Mouse (Mus musculus) stomach, postnatal 0 days (tissue): ENCODE results near the gene 2010003K11Rik. TPM values are rescaled to one million over a fixed set of nuclear protein-coding genes. Genes with fewer than 3 reads are reported as not detected.
"Not testable (repeated sequence)": the region's sequence is repeated elsewhere in the genome, so short reads cannot be mapped to it uniquely, and the experiment has no call there.

Experiments used
- ATAC-seq: fragments of 200-750 bp; cut with Nextera tagmentation; 2 replicates; pipeline ENCODE4 v1.8.0; 2017; ENCODE audit not compliant: low FRiP score, low TSS enrichment
- DNase-seq: peaks from one replicate; pipeline ENCODE4 v3.0.0-alpha.2; 2016; ENCODE audit warnings: low spot score
- H3K27ac ChIP-seq: fragments of 300-500 bp; sonication (generic); replicated peaks from 2 replicates; pipeline ENCODE4 v1.5.1; 2014; ENCODE audit warnings: mild to moderate bottlenecking, control low read depth
- H3K27me3 ChIP-seq: fragments of 300-500 bp; sonication (generic); 2 replicates; pipeline ENCODE4 v1.6.1; 2014; ENCODE audit warnings: low read length; ENCODE audit not compliant: control insufficient read depth, insufficient read depth
- H3K36me3 ChIP-seq: fragments of 300-500 bp; sonication (generic); 2 replicates; pipeline ENCODE4 v1.6.1; 2014; ENCODE audit warnings: low read length, mixed read lengths; ENCODE audit not compliant: control insufficient read depth, insufficient read depth
- H3K4me1 ChIP-seq: fragments of 300-500 bp; sonication (generic); replicated peaks from 2 replicates; pipeline ENCODE4 v1.6.1; 2014; ENCODE audit warnings: antibody characterized with exemption; ENCODE audit not compliant: control insufficient read depth, insufficient read depth
- H3K4me2 ChIP-seq: fragments of 300-500 bp; sonication (generic); replicated peaks from 2 replicates; pipeline ENCODE4 v1.6.1; 2014; ENCODE audit warnings: low read depth, mild to moderate bottlenecking, control low read depth, moderate library complexity
- H3K4me3 ChIP-seq: fragments of 300-500 bp; sonication (generic); 2 replicates; pipeline ENCODE4 v1.5.1; 2014; ENCODE audit warnings: low read depth, low read length, control low read depth
- H3K9ac ChIP-seq: fragments of 300-500 bp; sonication (generic); 2 replicates; pipeline ENCODE4 v1.6.1; 2014; ENCODE audit warnings: mild to moderate bottlenecking, low read length, control low read depth, mixed read lengths
- H3K9me3 ChIP-seq: fragments of 300-500 bp; sonication (generic); 2 replicates; pipeline ENCODE4 v1.6.1; 2016; ENCODE audit warnings: low read length; ENCODE audit not compliant: control insufficient read depth
- CTCF ChIP-seq: IDR thresholded peaks from 2 replicates; pipeline ENCODE4 v1.5.1; 2016; ENCODE audit warnings: antibody characterized with exemption, low read depth, mild to moderate bottlenecking, moderate library complexity
- EP300 ChIP-seq: optimal IDR thresholded peaks from 2 replicates; pipeline ENCODE3; 2016; ENCODE audit warnings: antibody characterized with exemption
- WGBS: fragments of 180-500 bp; shearing (Covaris S2); extraction: QIAGEN DNeasy Blood & Tissue Kit; methylation state at CpG from one replicate; pipeline ENCODE4 v1.1.7; 2014; 5-methylcytosine and 5-hydroxymethylcytosine counted together
- polyA plus RNA-seq: library from polyadenylated mRNA; unstranded; fragments of >200 nt; fragmentation: Nextera tagmentation; extraction: Ambion mirVana; gene quantifications from 2 replicates; pipeline ENCODE4 v1.2.1, GENCODE M21; 2015

2010003K11Rik gene
- polyA plus RNA-seq, 1 experiment from 2014 or later: 1.5 TPM

GRCm38 (mm10) chr19:4461981-4462380, 36.4 kb downstream of the 2010003K11Rik start:
- Histone ChIP-seq H3K9ac (no peak overlapping the region), H3K27ac (no peak overlapping the region), H3K4me2 (no peak overlapping the region), H3K4me3 (no peak overlapping the region), H3K4me1 (no peaks in the 10 kb centered on the region), H3K9me3 (no peaks in the 10 kb centered on the region), H3K27me3 (no peaks in the 10 kb centered on the region), H3K36me3 (no peaks in the 10 kb centered on the region)
- no peak for TF ChIP-seq EP300
- no peak for TF ChIP-seq CTCF
- DNase-seq: no peak
- no peak for ATAC-seq
- WGBS: 81% methylated on average over 8 of the region's 8 CpGs

- H3K4me2 ChIP-seq: no peak overlapping the region
- no peaks in the 10 kb centered on the region for H3K27me3 ChIP-seq
- H3K9me3 ChIP-seq: no peaks in the 10 kb centered on the region
- WGBS: 13% methylated on average over 11 of the region's 11 CpGs
- no peaks in the 10 kb centered on the region for H3K4me1 ChIP-seq
- no peak overlapping the region for H3K4me3 ChIP-seq
- peak; percentile 80 for DNase-seq
- no peak overlapping the region for H3K9ac ChIP-seq
- H3K36me3 ChIP-seq: no peaks in the 10 kb centered on the region
- no peak for TF ChIP-seq EP300
- peak; percentile 78 for TF ChIP-seq CTCF
- no peak overlapping the region for H3K27ac ChIP-seq
- ATAC-seq: no peak
Observed at GRCm38 (mm10) chr19:4456227-4456626, 42.2 kb downstream of the 2010003K11Rik start.

GRCm38 (mm10) chr19:4455071-4455800, 43.1 kb downstream of the 2010003K11Rik start:
- Histone ChIP-seq H3K27me3 (no peaks in the 10 kb centered on the region), H3K4me2 (no peak overlapping the region), H3K27ac (no peak overlapping the region), H3K36me3 (no peaks in the 10 kb centered on the region), H3K4me3 (no peak overlapping the region), H3K4me1 (no peaks in the 10 kb centered on the region), H3K9ac (no peak overlapping the region), H3K9me3 (no peaks in the 10 kb centered on the region)
- no peak for TF ChIP-seq EP300
- no peak for TF ChIP-seq CTCF
- WGBS: 77% methylated on average over 15 of the region's 15 CpGs
- ATAC-seq (no peak), DNase-seq (no peak)

- 16% methylated on average over 1 of the region's 1 CpGs for WGBS
- ATAC-seq: not testable (repeated sequence)
Observed at GRCm38 (mm10) chr19:4454040-4454439, 44.3 kb downstream of the 2010003K11Rik start.

GRCm38 (mm10) chr19:4452525-4452924, 45.9 kb downstream of the 2010003K11Rik start:
- H3K4me1 ChIP-seq: no peaks in the 10 kb centered on the region
- ATAC-seq: no peak
- no peak overlapping the region for H3K4me3 ChIP-seq
- no peaks in the 10 kb centered on the region for H3K9me3 ChIP-seq
- peak overlapping the region; percentile 77; the same call in 1 of the 2 replicates for H3K27ac ChIP-seq
- no peak overlapping the region for H3K4me2 ChIP-seq
- no peaks in the 10 kb centered on the region for H3K36me3 ChIP-seq
- 49% methylated on average over 4 of the region's 4 CpGs for WGBS
- no peak for DNase-seq
- no peak overlapping the region; the same call in 1 of the 2 replicates for H3K9ac ChIP-seq
- TF ChIP-seq CTCF (no peak), EP300 (no peak)
- H3K27me3 ChIP-seq: no peaks in the 10 kb centered on the region

More at GRCm38 (mm10) chr19:4454040-4454439, 44.3 kb downstream of the 2010003K11Rik start:
- H3K4me2 ChIP-seq, H3K27me3 ChIP-seq, H3K4me3 ChIP-seq, H3K4me1 ChIP-seq, DNase-seq, H3K36me3 ChIP-seq, H3K9me3 ChIP-seq, H3K9ac ChIP-seq, H3K27ac ChIP-seq: not testable (repeated sequence)

- 60% methylated on average over 5 of the region's 5 CpGs for WGBS
- Histone ChIP-seq H3K4me1 (no peaks in the 10 kb centered on the region), H3K4me2 (no peak overlapping the region), H3K27ac (peak overlapping the region; percentile 77), H3K27me3 (no peaks in the 10 kb centered on the region), H3K9ac (peak overlapping the region; percentile 23; the same call in 1 of the 2 replicates), H3K36me3 (no peaks in the 10 kb centered on the region), H3K4me3 (no peak overlapping the region), H3K9me3 (no peaks in the 10 kb centered on the region)
- DNase-seq (no peak), ATAC-seq (no peak)
- TF ChIP-seq CTCF: no peak
Observed at GRCm38 (mm10) chr19:4451965-4452364, 46.4 kb downstream of the 2010003K11Rik start.
